Mouse (Mus musculus): ENCODE measurements around the gene Sgsm1.

- no peak for TF ChIP-seq CTCF (IDR thresholded peaks at IDR 0.05)
- TF ChIP-seq EP300 (IDR thresholded peaks at IDR 0.05): no peak
Observed at GRCm38 (mm10) chr5:113298040-113298439, 12.5 kb downstream of the Sgsm1 start.
